Mouse (Mus musculus) megakaryocyte-erythroid progenitor cell, adult 5-6 weeks (primary cell): Measurements from ENCODE around the gene Gpr84. TPM values are rescaled to one million over a fixed set of nuclear protein-coding genes. Genes with fewer than 3 reads are reported as not detected.

Experiments used
- ATAC-seq: replicated peaks from 2 replicates; pipeline ENCODE4 v1.8.0; 2016; ENCODE audit warnings: mild to moderate bottlenecking, inconsistent platforms; ENCODE audit not compliant: severe bottlenecking, poor library complexity, low FRiP score, low TSS enrichment
- total RNA-seq, 2 experiments: library from RNA; stranded (forward) in 1 of 2; stranded (reverse) in 1 of 2; fragments of 200-1000, 215-1000 nt in 1 of 2; fragments of >200 nt in 1 of 2; fragmentation: Nextera tagmentation in 1 of 2; gene quantifications; 2 replicates each; pipeline ENCODE4 v1.2.3; 2014 to 2017

The Gpr84 gene
- total RNA-seq (2014; fragmentation: Nextera tagmentation) (0.49 TPM in 1 of 2 replicates, not detected in the other), total RNA-seq (2017) (0.34 and 1.3 TPM in 2 replicates)

DNA sequence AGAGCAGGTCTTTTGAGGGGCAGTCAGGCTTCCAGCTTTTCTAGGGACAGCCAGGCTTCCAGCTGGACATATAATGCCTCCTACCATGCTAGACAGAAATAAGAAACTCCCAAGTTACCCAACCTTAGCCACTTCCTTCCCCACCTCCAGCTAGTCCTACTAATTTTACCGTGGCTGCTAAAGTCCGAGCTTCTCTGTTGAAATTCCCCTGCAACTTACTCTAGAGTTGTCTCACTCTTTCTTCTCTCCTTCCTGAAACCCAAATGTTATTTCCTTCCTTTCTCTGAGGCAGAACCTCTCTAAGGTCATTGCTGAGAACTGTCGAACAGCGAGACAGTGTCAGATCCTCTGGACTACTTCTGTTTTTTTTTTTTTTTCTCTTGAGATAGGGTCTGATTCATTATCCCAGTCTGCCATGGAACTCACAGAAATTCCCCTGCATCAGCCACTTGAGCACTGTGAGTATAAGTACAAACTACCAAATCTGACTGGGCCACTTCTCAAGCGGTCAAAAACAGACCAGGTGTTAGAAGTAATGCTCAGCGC is at the start of gene Gpr84:
Gene Gpr84, minus strand, starts transcription at position 248 of the 546 bp plus-strand sequence.
- no peak for ATAC-seq

DNA sequence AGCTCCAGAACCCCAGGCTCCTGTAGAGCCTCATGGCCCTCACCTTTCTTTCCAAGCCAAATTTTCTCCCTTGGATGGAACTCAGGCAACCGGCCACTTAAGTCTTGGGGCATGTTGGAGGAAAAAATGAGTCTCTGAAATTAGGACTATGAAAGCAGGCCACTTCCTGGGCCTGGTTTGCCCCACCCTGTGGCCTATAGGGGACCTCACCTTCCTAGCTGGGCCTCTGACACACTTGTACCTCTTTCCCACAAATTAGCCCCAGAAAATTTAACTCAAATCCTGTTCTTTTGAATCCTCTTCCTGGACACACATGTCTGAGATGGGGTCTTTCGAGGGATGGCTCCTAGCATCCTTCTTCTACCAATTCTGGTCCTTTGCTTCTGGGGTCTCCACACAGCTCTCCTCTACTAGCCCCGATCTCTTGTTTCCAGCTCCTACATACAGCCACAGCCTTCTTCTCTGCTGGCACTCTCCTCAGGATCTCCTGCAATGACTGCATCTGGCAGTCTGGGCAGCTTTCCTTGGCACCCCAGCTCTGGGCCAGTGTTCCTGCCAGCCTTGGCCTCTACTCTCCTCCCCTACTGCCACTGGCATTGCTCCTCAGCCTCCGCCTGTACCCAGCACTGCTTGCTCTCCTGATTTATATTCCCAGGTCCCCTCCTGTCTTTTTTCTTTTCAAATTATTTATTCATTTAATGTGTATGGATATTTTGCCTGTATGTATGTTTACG is 49.6 kb upstream of the Gpr84 start:
- no peak for ATAC-seq

DNA sequence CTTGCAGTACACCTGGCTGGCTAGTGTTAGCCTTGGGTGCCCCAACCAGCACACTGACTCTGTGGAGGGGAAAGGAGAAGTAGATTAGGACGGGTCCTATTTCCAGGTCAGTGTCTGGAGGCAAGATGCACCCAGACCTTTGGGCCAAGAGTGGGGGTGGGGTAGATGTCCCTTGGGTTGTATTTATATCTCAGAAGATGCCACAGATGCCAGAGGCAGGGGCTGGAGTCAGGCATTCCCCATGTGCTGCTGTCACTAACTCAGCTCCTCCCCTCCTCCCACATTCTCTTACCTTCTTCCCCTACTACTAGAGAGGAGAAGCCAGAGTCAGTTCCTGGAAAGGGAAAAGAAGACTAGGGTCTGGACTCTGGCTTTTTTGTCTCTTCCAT is 48.7 kb upstream of the Gpr84 start:
- no peak for ATAC-seq

DNA sequence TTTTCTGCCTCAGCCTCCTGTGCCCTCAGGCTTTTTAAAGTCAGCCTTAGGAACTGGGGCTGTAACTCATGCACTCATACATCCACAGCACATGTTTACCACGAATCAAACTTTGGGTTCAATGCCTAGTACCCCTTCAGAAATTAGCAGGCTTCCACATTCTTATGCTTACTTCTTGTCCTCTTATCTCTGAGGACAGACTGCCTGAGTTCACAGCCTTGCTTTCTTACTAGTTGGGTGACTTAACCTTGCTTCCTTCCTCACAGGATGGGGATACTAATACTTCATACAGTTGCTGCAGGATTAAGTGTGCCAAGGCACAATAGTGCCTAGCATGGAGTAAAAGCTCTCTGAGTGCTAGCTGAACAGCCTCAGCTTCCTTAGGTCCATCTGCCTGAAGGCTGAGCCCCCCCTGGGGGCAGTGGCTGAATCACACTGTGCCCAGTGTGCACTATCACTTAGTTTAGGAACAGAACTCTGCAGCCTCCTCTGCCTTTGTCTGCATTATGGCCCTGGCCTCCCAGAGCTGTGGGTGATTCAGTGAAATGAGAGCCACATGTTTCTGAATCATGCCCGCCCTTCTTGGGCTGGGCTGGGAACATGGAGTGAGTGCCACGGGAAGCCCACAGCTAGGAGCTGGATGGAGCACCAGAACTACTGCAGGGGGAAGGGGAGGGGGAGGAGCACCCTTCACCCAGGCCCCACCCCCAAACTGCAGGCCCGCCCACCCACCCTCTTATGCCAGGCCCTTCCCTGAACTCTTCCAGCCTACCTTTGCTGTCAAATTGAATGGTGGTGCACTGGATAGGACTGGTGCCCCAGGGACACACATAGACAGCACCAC is 48.1 kb upstream of the Gpr84 start:
- ATAC-seq = no peak

DNA sequence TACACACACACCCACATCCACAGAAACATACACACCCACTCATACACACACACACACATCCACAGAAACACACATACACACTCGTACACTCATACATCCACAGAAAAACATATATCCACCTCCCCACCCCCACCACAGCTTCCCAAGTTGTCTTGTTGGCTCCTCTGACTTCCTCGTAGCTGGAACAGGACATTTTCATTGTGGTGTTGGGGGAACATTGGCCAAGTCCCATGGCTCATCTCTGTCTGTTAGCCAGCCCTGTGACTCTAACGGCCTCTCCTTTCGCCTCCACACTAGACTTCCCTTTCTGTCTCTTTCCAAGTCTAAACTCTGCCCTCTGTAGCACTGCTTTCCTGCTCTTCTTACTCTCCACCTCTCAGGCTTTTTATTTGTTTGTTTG is 47.4 kb upstream of the Gpr84 start:
- ATAC-seq = no peak

DNA sequence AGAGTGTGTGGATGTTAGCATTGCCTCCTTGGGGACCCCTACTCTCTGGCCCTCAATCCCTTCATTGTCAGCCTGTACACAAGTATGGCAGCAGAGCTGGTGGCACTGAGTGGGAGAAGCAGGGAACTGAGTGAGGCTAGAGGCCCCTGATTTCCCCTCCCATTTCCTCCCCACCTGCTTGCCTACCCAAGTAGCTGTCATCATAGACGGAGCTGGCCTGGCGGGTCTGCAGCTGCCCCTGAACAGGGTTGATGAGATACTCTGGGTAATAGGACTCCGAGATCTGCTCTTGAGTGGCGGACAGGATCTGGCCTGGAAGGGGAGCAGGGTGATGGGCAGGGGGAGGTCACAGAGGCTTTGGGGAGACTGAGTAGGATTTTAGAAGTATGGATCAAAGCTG is 45.7 kb upstream of the Gpr84 start:
- no peak for ATAC-seq

DNA sequence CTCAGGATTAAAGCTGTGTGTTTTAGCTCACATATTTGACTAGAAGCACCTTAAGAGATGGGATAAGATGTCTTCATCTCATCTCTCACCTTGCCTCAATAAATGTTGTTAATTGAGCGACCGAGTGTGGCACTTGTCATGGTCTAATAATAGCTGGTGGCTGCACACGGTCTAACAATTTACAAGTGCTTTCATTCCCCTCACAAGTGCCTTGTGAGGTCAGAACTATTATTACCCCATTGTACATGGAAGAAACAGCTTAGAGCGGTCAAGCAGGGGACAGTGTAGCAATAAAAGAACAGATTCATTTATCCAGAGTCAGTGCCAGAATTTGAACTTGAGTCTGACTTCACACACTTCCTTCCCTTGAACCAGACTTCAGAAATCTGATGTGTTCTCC is 45.0 kb upstream of the Gpr84 start:
- ATAC-seq = no peak

DNA sequence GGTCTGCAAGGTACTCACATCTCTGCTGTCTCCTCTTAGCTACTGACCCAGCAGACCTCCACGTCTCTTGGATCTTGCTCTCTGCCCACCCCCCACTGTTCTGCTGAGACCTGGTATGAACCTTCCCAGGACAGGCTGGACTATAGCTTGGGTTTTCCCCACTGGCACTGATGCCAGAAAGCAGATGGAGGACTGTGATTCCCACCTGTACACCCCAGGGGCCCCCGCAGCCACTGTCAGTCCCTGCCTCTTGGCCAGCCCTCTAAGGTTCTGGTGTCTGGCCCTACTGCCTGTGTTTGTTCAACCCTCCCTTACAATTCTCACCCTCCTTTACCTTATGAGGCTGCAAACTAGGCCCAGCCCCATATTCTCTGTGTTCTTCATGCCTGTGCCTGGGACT is 44.3 kb upstream of the Gpr84 start:
- no peak for ATAC-seq

DNA sequence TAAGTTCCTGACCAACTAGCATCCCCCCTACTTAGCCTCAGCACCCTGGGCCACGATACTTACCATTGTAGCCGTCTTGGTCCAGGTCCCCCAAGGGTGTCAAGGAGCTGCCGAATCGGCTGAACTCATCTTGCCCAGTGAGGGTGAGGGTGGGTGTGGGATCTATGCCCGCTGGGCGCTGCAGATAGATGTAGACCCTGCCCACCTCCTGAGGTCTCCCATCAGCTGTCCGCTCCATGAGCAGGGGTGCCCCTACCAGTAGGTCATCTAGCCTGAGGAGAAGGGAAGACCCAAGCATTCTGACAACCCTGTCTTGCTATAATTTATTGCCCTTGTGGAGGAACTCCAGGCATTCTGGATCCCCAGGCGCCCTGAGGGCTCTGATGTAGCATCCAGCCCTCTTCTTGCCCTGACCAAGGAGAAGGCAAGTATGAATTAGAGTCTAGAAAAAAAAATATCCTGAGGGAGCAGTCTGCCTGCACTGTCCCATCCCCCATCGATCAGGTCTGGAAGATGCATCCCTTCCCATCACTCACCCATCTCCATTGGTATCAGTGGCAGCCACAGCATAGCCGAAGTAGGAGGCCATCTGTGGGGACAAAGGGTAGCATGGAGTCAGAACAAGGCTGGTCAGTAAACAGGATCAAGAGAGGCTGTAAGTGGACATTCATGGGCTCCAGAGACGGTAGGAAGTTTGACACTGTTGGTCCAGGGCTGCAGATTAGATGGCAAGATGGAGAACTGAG is 43.3 kb upstream of the Gpr84 start:
- ATAC-seq = no peak

DNA sequence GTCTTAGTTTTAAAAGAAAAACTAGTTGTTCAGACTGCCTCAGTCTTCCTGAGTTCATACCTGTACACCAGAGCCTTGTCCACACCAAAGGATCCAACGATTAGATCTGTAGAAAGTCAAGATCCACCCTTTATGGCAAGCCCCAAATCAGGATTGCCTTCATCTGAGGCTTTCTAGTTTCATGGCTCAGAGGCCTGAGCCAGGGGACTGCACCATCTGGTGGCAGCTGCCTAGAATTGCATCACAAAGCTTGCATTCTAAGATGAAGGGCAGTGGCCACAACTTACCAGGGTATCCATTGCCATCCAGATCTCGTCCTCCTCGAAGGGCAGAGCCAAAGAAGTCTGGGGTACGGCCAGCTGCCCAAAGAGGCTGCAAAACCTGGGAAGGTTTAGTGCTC is 42.4 kb upstream of the Gpr84 start:
- peak; percentile 73 for ATAC-seq

DNA sequence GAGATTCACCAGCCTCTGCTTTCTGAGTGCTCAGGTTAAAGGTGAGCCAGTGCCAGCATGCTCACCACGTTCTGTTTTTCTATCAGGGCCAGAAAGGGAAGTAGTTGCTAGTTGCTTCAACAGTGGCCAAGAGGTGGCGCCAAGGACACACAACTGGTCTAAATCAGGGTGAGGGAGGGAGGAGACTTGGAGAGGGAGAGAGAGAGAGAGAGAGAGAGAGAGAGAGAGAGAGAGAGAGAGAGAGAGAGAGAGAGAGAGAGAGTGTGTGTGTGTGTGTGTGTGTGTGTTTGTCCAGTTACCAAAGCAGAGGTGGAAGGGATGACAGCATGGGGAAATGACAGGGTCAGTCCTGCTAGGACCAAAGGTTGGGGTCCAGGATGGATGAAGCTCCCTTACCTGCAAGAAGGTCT is 36.9 kb upstream of the Gpr84 start:
- 0 out of 2 replicates have a peak, but pooled peaks have one; percentile 35 for ATAC-seq

DNA sequence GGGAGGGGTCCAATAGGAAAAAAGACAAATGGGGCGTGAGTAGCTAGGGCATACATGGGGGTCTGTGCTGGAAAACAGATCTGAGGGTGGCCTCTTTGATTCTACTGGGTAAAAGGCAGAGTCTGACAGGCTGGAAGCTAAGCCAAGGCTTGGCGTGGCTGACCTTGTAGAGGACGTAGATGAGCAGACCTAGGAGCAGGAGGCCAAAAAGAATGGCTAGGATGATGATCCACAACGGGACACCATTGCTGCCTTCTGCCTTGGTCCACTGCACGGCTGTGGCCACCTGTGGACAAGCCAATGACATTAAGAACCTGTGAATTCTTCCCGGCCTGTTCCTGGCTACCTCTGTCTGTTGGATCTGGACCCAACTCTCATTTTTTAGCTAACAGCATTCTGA is 35.4 kb upstream of the Gpr84 start:
- ATAC-seq = no peak

DNA sequence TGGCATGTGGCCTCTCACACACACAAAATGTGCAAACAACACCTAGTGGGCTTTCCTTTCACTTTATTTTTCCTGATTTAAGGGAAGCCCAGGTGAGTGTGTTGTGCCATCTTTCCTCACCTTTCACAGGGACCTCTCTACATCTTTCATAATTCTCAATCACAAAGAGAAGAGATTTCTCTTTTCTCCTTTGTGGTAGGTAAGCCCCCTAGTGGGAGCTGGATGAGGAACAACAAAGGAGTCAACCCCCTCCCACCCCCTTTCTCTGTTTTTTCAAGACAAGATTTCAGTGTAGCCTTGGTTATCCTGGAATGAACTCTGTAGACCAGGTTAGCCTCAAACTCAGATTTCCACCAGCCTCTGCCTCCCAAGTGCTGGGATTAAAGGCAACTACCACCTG is 33.1 kb upstream of the Gpr84 start:
- ATAC-seq = no peak

DNA sequence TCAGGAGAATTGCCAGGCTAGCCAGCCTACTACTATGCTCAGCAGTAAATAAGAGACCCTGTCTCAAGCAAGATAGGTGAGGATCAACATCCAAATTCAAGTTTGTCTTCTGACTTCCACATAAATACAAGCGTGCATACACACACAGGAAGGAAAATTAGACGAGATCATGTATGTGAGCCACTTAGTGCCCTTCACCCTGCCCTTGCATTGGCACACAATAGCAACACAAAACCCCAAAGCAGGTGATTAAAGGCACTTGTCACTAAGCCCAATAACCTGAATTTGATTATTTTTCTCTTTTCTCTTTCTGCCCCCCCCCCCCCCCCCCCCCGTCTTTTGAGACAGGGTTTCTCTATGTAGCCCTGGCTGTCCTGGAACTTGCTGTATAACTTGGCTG is 32.6 kb upstream of the Gpr84 start:
- no peak for ATAC-seq

DNA sequence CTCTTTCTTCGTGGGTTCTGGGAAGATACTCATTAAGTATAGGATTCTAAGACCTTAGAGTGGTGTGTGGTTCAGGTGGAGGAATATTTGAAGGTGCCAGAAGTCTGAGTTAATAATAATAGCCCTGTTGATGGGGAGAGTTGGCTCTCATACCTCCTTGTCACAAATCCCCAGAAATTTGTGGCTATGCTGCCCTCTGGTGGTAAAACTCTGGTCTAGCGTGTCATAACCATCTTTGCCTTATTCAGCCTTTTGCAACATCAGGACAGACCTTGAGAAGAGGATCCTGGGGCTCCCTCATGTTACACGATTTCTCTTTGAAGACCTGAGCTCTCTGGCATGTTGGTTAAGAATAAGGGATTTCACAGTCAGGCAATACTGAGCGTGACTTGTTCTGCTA is 32.0 kb upstream of the Gpr84 start:
- ATAC-seq = peak; percentile 36

DNA sequence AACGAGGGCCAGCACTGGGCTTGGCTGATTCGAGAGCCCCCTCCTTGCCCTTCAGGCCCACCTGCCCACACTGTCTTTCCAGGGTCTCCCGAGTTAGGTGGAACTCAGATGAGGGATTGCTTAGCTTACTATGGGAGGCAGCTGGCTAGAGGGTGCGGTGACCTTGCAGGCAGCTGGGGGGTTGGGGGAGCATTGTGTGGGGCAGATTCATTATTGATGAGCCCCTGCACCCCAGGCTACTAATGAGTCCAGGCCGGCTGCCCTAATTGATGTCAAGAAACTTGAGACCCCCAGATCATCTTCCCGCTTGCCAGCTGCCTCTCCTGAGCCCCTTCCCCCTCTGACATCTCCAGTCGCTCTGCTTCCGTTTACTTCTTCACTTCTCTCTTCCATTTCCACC is 31.1 kb upstream of the Gpr84 start:
- ATAC-seq = no peak

DNA sequence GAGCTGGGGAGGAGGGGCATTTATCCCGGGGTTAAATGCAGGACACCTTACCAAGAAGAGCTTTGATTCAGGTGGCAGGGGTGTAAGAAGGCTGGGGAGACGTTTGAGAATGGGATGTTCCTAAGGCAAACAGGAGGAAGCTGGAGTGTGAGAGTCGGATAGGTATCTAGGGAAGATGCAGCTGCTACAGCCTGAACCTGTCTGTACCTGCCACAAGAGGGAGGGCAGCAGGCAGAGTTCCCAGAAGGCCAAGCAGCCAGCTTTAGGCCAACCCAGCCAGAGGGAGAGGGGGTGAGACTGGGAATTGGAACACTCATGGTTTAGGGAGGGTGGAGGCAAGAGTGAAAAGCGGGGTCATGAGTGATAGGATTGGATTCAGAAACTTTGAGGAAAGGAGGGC is 30.4 kb upstream of the Gpr84 start:
- no peak for ATAC-seq

DNA sequence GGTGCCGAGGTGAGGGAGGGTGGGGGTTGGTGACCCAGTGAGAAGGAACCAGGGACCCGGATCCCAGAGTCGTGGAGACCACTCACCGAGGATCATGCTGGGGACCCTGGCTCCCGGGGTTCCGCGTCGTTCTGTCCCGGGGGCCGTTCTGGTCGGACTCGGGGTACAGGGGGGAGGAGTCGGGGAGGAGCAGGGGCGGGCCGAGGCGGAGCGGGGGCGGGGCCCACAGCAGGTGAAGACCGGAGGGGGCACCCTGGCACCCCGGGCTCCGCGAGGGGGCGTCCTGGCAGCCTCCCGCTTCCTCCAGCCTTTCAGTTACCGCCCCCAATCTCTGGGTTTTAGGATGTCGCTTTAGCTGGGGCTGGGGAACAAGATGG is 29.5 kb upstream of the Gpr84 start, which contains the start of gene Zfp385a:
Gene Zfp385a, minus strand, starts transcription at position 133 of the 377 bp plus-strand sequence.
- ATAC-seq = peak; percentile 43

DNA sequence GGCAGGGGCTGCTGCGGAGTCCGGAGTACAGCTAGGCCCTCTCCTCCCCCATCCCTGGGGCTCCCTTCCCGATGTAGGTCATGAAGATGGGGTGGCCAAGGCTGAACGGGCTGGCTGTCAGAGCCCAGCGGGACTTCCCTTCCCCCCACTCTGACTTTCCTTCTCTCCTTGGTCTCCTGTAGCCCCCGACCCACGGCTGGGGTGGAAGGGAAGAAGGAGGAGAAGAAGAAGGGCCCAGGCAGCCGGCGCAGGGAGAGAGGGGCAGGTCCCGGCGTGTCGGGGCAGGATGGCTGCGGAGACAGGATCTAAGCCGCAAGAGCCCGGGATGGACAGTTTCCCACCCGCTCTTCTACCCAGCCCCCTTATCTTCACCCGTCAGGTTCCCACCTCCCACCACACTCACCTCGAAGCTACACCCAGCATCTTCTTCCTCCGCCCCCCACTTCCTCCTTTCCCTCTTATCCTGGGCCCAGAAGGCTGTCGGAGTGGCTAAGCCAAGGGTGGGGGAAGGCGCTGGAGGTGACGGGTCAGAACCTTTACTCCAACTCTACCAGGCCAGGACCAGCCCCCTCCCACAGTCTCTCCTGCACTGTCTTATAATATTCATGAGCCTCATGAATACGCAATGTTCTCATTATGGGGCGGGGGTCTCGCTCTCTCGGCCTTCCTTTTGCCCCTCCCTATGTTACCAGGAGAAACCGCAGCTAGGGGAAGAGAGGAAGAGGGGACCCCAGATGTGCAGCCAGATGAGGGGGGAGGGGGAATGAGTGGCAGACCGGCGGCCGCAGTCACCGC is 29.0 kb upstream of the Gpr84 start:
- ATAC-seq = peak; percentile 62
